Mouse (Mus musculus): ENCODE measurements at regions not wholly inside any gene's neighbourhood (a gene's known extent, or its start where the extent isn't known, plus 50 kb on each side); places are given as distances from the start of the nearest gene placed in this dataset.
A peak's percentile ranks its signal among the peaks of the same experiment; 100 is the strongest.

- in situ Hi-C loops (cut with MboI; ENCODE audit: low sequenced_read_pairs in 2 of 2, unreplicated experiment in 2 of 2) = no loop called here
Observed at GRCm38 (mm10) chr10:87715874-87716600, 142.0 kb upstream of the Igf1 start.

GRCm38 (mm10) chr10:87717156-87717555, 140.9 kb upstream of the Igf1 start:
- no peak overlapping the region for H3K4me3 ChIP-seq (ENCODE audit: insufficient read depth in 1 of 2, low read depth in 1 of 2, low read length in 2 of 2, poor library complexity in 1 of 2, severe bottlenecking in 1 of 2)
- no peaks in the 10 kb centered on the region for H3K4me1 ChIP-seq (ENCODE audit: control insufficient read depth in 2 of 2, insufficient read depth in 2 of 2, low read length in 2 of 2, poor library complexity in 1 of 2)
- H3K36me3 ChIP-seq (ENCODE audit: control insufficient read depth, insufficient read depth, low read length, poor library complexity, severe bottlenecking) = no peaks in the 10 kb centered on the region
- H3K9me3 ChIP-seq (ENCODE audit: control insufficient read depth, insufficient read depth, low read depth, low read length) = no peaks in the 10 kb centered on the region
- no peak for TF ChIP-seq ZC3H11A (IDR thresholded peaks at IDR 0.05; ENCODE audit: borderline replicate concordance, low read depth, low read length)
- TF ChIP-seq CHD2 (IDR thresholded peaks at IDR 0.05; ENCODE audit: low read depth, low read length) = no peak
- TF ChIP-seq MAFK (IDR thresholded peaks at IDR 0.05; ENCODE audit: insufficient read depth, low read depth, low read length) = no peak
- TF ChIP-seq ZNF384 (IDR thresholded peaks at IDR 0.05; ENCODE audit: low read depth, low read length) = no peak
- no peak for TF ChIP-seq HCFC1 (IDR thresholded peaks at IDR 0.05; ENCODE audit: borderline replicate concordance, insufficient read depth, low read length)
- in situ Hi-C loops (cut with MboI; ENCODE audit: low sequenced_read_pairs in 2 of 2, unreplicated experiment in 2 of 2) = no loop called here
- DNase-seq (ENCODE audit: low read depth, low spot score) = no peak
- H3K27ac ChIP-seq (ENCODE audit: insufficient read depth, low read depth, low read length, poor library complexity, severe bottlenecking) = no peak overlapping the region
- H3K9ac ChIP-seq (ENCODE audit: insufficient read depth, low read depth, low read length, poor library complexity, severe bottlenecking) = no peak overlapping the region

More at GRCm38 (mm10) chr10:87715874-87716600, 142.0 kb upstream of the Igf1 start:
- H3K9ac ChIP-seq (ENCODE audit: insufficient read depth, low read depth, low read length, poor library complexity, severe bottlenecking) = no peak overlapping the region
- no peaks in the 10 kb centered on the region for H3K36me3 ChIP-seq (ENCODE audit: control insufficient read depth, insufficient read depth, low read length, poor library complexity, severe bottlenecking)
- no peaks in the 10 kb centered on the region for H3K9me3 ChIP-seq (ENCODE audit: control insufficient read depth, insufficient read depth, low read depth, low read length)
- TF ChIP-seq ZNF384 (IDR thresholded peaks at IDR 0.05; ENCODE audit: low read depth, low read length) (no peak), ZC3H11A (IDR thresholded peaks at IDR 0.05; ENCODE audit: borderline replicate concordance, low read depth, low read length) (no peak), CHD2 (IDR thresholded peaks at IDR 0.05; ENCODE audit: low read depth, low read length) (no peak), MAFK (IDR thresholded peaks at IDR 0.05; ENCODE audit: insufficient read depth, low read depth, low read length) (no peak), HCFC1 (IDR thresholded peaks at IDR 0.05; ENCODE audit: borderline replicate concordance, insufficient read depth, low read length) (no peak)
- no peaks in the 10 kb centered on the region for H3K4me1 ChIP-seq (ENCODE audit: control insufficient read depth in 2 of 2, insufficient read depth in 2 of 2, low read length in 2 of 2, poor library complexity in 1 of 2)
- no peak for DNase-seq (ENCODE audit: low read depth, low spot score)
- no peak overlapping the region for H3K4me3 ChIP-seq (ENCODE audit: insufficient read depth in 1 of 2, low read depth in 1 of 2, low read length in 2 of 2, poor library complexity in 1 of 2, severe bottlenecking in 1 of 2)
- H3K27ac ChIP-seq (ENCODE audit: insufficient read depth, low read depth, low read length, poor library complexity, severe bottlenecking) = 0 out of 2 replicates have a peak overlapping the region, but pooled peaks have one; percentile 12

GRCm38 (mm10) chr10:87718491-87718890, 139.6 kb upstream of the Igf1 start:
- TF ChIP-seq MAFK (IDR thresholded peaks at IDR 0.05; ENCODE audit: insufficient read depth, low read depth, low read length) = no peak
- no peak for TF ChIP-seq CHD2 (IDR thresholded peaks at IDR 0.05; ENCODE audit: low read depth, low read length)
- no peak for TF ChIP-seq HCFC1 (IDR thresholded peaks at IDR 0.05; ENCODE audit: borderline replicate concordance, insufficient read depth, low read length)
- TF ChIP-seq ZNF384 (IDR thresholded peaks at IDR 0.05; ENCODE audit: low read depth, low read length) = no peak
- TF ChIP-seq ZC3H11A (IDR thresholded peaks at IDR 0.05; ENCODE audit: borderline replicate concordance, low read depth, low read length) = no peak
- in situ Hi-C loops (cut with MboI; ENCODE audit: low sequenced_read_pairs in 2 of 2, unreplicated experiment in 2 of 2) = no loop called here

GRCm38 (mm10) chr10:87719978-87720377, 138.1 kb upstream of the Igf1 start:
- TF ChIP-seq ZC3H11A (IDR thresholded peaks at IDR 0.05; ENCODE audit: borderline replicate concordance, low read depth, low read length) (no peak), CHD2 (IDR thresholded peaks at IDR 0.05; ENCODE audit: low read depth, low read length) (no peak), HCFC1 (IDR thresholded peaks at IDR 0.05; ENCODE audit: borderline replicate concordance, insufficient read depth, low read length) (no peak), MAFK (IDR thresholded peaks at IDR 0.05; ENCODE audit: insufficient read depth, low read depth, low read length) (no peak), ZNF384 (IDR thresholded peaks at IDR 0.05; ENCODE audit: low read depth, low read length) (no peak)
- Histone ChIP-seq H3K27ac (ENCODE audit: insufficient read depth, low read depth, low read length, poor library complexity, severe bottlenecking) (no peak overlapping the region), H3K9me3 (ENCODE audit: control insufficient read depth, insufficient read depth, low read depth, low read length) (no peaks in the 10 kb centered on the region), H3K4me1 (ENCODE audit: control insufficient read depth in 2 of 2, insufficient read depth in 2 of 2, low read length in 2 of 2, poor library complexity in 1 of 2) (no peaks in the 10 kb centered on the region), H3K36me3 (ENCODE audit: control insufficient read depth, insufficient read depth, low read length, poor library complexity, severe bottlenecking) (no peaks in the 10 kb centered on the region), H3K4me3 (ENCODE audit: insufficient read depth in 1 of 2, low read depth in 1 of 2, low read length in 2 of 2, poor library complexity in 1 of 2, severe bottlenecking in 1 of 2) (no peak overlapping the region), H3K9ac (ENCODE audit: insufficient read depth, low read depth, low read length, poor library complexity, severe bottlenecking) (no peak overlapping the region)
- no peak for DNase-seq (ENCODE audit: low read depth, low spot score)
- in situ Hi-C loops (cut with MboI; ENCODE audit: low sequenced_read_pairs in 2 of 2, unreplicated experiment in 2 of 2) = no loop called here

More at GRCm38 (mm10) chr10:87718491-87718890, 139.6 kb upstream of the Igf1 start:
- Histone ChIP-seq H3K4me3 (ENCODE audit: insufficient read depth in 1 of 2, low read depth in 1 of 2, low read length in 2 of 2, poor library complexity in 1 of 2, severe bottlenecking in 1 of 2) (no peak overlapping the region), H3K9ac (ENCODE audit: insufficient read depth, low read depth, low read length, poor library complexity, severe bottlenecking) (no peak overlapping the region), H3K9me3 (ENCODE audit: control insufficient read depth, insufficient read depth, low read depth, low read length) (no peaks in the 10 kb centered on the region), H3K27ac (ENCODE audit: insufficient read depth, low read depth, low read length, poor library complexity, severe bottlenecking) (no peak overlapping the region), H3K4me1 (ENCODE audit: control insufficient read depth in 2 of 2, insufficient read depth in 2 of 2, low read length in 2 of 2, poor library complexity in 1 of 2) (no peaks in the 10 kb centered on the region), H3K36me3 (ENCODE audit: control insufficient read depth, insufficient read depth, low read length, poor library complexity, severe bottlenecking) (no peaks in the 10 kb centered on the region)
- no peak for DNase-seq (ENCODE audit: low read depth, low spot score)

Data from ES-E14 (cell line).